Mouse (Mus musculus) limb, embryonic 13.5 days (tissue): ENCODE results near the gene Plpp2. TPM values are rescaled to one million over a fixed set of nuclear protein-coding genes. Genes with fewer than 3 reads are reported as not detected.

Experiments used
- ATAC-seq: fragments of 200-750 bp; cut with Nextera tagmentation; 2 replicates; pipeline ENCODE4 v1.8.0; 2017; ENCODE audit warnings: low read depth, moderate number of reproducible peaks, moderate TSS enrichment; ENCODE audit not compliant: low FRiP score
- H3K27ac ChIP-seq: fragments of 300-500 bp; sonication (generic); 2 replicates; pipeline ENCODE4 v1.5.1; 2015; ENCODE audit warnings: inconsistent platforms, mild to moderate bottlenecking, moderate library complexity
- H3K27me3 ChIP-seq: fragments of 300-500 bp; sonication (generic); 2 replicates; pipeline ENCODE4 v1.6.1; 2015; ENCODE audit warnings: mild to moderate bottlenecking, inconsistent platforms
- H3K36me3 ChIP-seq: fragments of 300-500 bp; sonication (generic); 2 replicates; pipeline ENCODE4 v1.6.1; 2015; ENCODE audit warnings: inconsistent platforms, mild to moderate bottlenecking, moderate library complexity
- H3K4me1 ChIP-seq: fragments of 300-500 bp; sonication (generic); 2 replicates; pipeline ENCODE4 v1.6.1; 2015; ENCODE audit warnings: inconsistent platforms
- H3K4me2 ChIP-seq: fragments of 300-500 bp; sonication (generic); replicated peaks from 2 replicates; pipeline ENCODE4 v1.6.1; 2015; ENCODE audit warnings: inconsistent platforms, mild to moderate bottlenecking, moderate library complexity
- H3K4me3 ChIP-seq: fragments of 300-500 bp; sonication (generic); 2 replicates; pipeline ENCODE4 v1.5.1; 2015; ENCODE audit warnings: moderate library complexity, mild to moderate bottlenecking, inconsistent platforms
- H3K9ac ChIP-seq: fragments of 300-500 bp; sonication (generic); 2 replicates; pipeline ENCODE4 v1.6.1; 2015; ENCODE audit warnings: mild to moderate bottlenecking, inconsistent platforms
- H3K9me3 ChIP-seq: fragments of 300-500 bp; sonication (generic); 2 replicates; pipeline ENCODE4 v1.6.1; 2016; ENCODE audit warnings: inconsistent platforms
- WGBS: fragments of 180-500 bp; shearing (Covaris S2); methylation state at CpG from one replicate; pipeline ENCODE4 v1.1.7; 2015; 5-methylcytosine and 5-hydroxymethylcytosine counted together
- polyA plus RNA-seq: library from polyadenylated mRNA; unstranded; fragments of >200 nt; fragmentation: Nextera tagmentation; extraction: Ambion mirVana; gene quantifications from 2 replicates; pipeline ENCODE4 v1.2.1, GENCODE M21; 2015

Plpp2 gene
- polyA plus RNA-seq, 1 experiment from 2014 or later, result 23.2 TPM

DNA sequence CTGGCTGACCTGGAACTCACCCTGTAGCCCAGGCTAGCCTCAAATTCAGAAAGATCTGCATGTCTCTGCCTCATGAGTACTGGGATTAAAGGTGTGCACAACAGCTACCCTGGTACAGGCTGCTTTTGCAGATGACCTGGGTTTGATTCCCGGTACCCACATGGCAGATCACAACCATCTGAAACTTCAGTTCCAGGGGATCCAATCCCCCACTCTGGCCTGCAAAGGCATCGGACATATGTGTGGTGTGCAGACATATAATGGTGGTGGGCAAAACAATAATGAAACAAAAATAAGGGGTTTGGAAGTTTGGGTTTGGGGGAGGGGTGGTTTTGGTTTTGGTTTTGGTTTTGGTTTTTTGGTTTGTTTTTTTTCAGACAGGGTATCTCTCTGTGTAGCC, 37.7 kb upstream of the Plpp2 start:
- WGBS, result 94% methylated on average over 2 of the region's 2 CpGs

DNA sequence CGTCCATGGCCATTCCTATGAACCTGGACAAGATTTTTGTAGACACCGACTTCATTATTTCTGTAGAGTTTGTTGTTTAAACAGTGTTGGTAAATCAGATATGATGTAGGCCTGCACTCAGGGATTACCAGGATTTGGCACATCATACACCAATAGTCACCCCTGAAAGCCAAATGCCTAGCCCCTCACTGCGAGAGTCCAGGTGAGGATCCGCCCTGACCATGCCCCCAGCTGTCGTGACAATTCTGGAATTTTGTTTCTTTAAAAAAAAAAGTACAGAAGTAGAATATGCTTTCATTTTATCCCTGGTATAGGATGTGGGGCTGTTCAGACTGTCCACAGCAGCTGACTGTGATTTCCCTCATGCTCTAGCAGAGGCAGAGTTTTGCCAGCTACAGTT, 36.3 kb upstream of the Plpp2 start:
- no peak overlapping the region for H3K27ac ChIP-seq
- H3K27me3 ChIP-seq, result no peaks in the 10 kb centered on the region
- no peak overlapping the region for H3K4me2 ChIP-seq
- H3K9me3 ChIP-seq, result peaks cover 2% of the 10 kb centered on the region; the same call in 1 of the 2 replicates
- WGBS, result 87% methylated on average over 5 of the region's 5 CpGs
- H3K36me3 ChIP-seq, result no peaks in the 10 kb centered on the region
- no peaks in the 10 kb centered on the region for H3K4me1 ChIP-seq
- H3K4me3 ChIP-seq, result no peak overlapping the region
- no peak for ATAC-seq
- no peak overlapping the region for H3K9ac ChIP-seq

More for the DNA sequence above, 37.7 kb upstream of the Plpp2 start:
- Histone ChIP-seq H3K27ac (no peak overlapping the region), H3K4me1 (no peaks in the 10 kb centered on the region), H3K9me3 (no peaks in the 10 kb centered on the region), H3K27me3 (no peaks in the 10 kb centered on the region), H3K36me3 (no peaks in the 10 kb centered on the region), H3K4me2 (no peak overlapping the region), H3K9ac (no peak overlapping the region), H3K4me3 (no peak overlapping the region)
- no peak for ATAC-seq

DNA sequence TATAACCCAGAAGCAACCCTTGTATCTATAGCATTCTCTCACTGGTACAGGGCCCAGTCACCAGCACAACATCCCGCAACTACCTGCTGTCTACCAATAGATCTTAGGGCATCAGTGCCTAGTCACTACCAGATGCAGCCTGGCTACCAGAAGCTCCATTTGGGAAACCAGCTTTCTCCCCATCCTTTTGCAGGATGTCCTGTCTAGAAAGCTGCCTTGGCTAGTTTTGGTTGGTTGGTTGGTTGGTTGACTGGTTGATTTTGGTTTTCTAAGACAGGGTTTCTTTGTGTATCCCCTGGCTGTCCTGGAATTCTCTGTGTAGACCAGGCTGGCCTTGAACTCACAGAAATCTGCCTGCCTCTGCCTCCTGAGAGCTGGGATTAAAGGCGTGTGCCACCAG, 26.1 kb upstream of the Plpp2 start:
- ATAC-seq, result no peak
- Histone ChIP-seq H3K27ac (no peak overlapping the region), H3K27me3 (no peaks in the 10 kb centered on the region), H3K4me3 (no peak overlapping the region), H3K9ac (no peak overlapping the region), H3K36me3 (no peaks in the 10 kb centered on the region), H3K4me2 (no peak overlapping the region), H3K9me3 (peaks cover 7% of the 10 kb centered on the region; the same call in 1 of the 2 replicates), H3K4me1 (0 out of 2 replicates have a peak, but pooled peaks cover 4% of the 10 kb centered on the region)
- WGBS, result 88% methylated on average over 2 of the region's 2 CpGs

DNA sequence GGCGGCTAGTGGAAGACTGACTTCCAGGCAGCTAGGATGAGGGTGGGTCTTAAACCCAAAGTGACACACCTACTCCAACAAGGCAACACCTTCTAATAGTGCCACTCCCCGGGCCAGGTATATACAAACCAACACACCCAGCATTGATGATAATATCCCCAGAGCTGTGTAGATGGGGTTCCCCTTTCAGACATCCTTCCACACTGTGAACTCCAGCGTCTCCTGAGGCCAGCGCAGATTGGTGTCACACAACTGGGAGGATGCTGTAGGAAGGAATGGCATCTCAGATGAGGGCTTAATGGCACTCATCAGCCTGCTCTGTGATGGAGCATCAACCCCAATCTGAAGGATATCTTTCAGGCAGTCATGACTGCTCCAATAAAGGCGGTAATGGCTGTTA, 23.9 kb upstream of the Plpp2 start:
- Histone ChIP-seq H3K27ac (no peak overlapping the region), H3K4me2 (no peak overlapping the region), H3K9me3 (no peaks in the 10 kb centered on the region; the same call in 1 of the 2 replicates), H3K27me3 (no peaks in the 10 kb centered on the region), H3K9ac (no peak overlapping the region), H3K36me3 (no peaks in the 10 kb centered on the region), H3K4me3 (no peak overlapping the region), H3K4me1 (peaks cover 21% of the 10 kb centered on the region)
- ATAC-seq, result no peak
- 91% methylated on average over 5 of the region's 5 CpGs for WGBS

DNA sequence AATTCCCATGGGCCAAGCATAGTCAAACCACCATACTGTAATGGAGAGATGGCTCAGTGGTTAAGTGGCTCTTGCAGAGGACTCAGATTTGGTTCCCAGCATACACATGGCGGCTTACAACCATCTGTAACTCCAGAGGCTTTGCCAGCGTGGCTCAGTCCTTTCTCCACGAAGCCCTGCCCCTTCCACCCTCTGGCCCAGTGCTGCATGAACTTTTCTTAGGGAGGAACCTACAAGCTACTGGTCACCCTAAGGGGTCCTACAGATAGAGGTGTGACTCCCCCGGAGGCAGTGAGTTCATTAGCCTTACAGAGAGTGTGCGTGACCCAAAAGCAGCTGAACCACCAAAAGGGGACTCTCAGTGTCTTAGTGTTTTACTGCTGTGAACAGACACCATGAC, 23.4 kb upstream of the Plpp2 start:
- ATAC-seq, result no peak
- Histone ChIP-seq H3K9ac (no peak overlapping the region), H3K4me3 (no peak overlapping the region), H3K27ac (no peak overlapping the region), H3K4me1 (peaks cover 25% of the 10 kb centered on the region), H3K9me3 (no peaks in the 10 kb centered on the region; the same call in 1 of the 2 replicates), H3K27me3 (no peaks in the 10 kb centered on the region), H3K4me2 (no peak overlapping the region), H3K36me3 (no peaks in the 10 kb centered on the region)
- WGBS, result 93% methylated on average over 5 of the region's 5 CpGs

DNA sequence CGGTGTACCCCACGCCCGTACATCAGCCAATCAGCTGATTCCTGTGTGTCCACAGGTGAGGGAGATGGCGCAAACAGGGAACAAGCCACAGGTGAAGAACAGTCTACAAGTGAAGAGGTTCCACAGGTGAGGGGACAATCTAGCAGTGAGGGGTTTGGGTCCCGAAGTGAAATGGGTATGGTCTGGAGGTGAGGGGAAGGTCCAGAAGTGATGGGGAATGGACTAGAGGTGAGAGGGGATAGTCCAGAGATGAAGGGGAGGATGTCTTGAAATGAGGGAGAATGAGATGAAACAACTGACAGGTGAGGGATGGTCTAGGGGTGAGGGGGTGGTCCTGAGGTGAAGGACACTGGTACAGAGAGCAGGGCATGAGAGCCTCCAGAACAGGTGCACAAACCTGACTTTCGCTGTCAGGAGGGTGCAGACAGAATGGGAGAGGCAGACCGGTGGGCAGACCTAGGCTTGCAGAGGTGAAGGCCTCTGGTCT, 21.7 kb upstream of the Plpp2 start:
- Histone ChIP-seq H3K4me2 (peak overlapping the region; percentile 90), H3K4me1 (peaks cover 25% of the 10 kb centered on the region), H3K9me3 (no peaks in the 10 kb centered on the region; the same call in 1 of the 2 replicates), H3K9ac (peak overlapping the region; percentile 96), H3K4me3 (peak overlapping the region; percentile 94), H3K36me3 (peaks cover 13% of the 10 kb centered on the region), H3K27ac (no peak overlapping the region), H3K27me3 (no peaks in the 10 kb centered on the region)
- ATAC-seq, result peak; percentile 10
- 28% methylated on average over 7 of the region's 7 CpGs for WGBS

DNA sequence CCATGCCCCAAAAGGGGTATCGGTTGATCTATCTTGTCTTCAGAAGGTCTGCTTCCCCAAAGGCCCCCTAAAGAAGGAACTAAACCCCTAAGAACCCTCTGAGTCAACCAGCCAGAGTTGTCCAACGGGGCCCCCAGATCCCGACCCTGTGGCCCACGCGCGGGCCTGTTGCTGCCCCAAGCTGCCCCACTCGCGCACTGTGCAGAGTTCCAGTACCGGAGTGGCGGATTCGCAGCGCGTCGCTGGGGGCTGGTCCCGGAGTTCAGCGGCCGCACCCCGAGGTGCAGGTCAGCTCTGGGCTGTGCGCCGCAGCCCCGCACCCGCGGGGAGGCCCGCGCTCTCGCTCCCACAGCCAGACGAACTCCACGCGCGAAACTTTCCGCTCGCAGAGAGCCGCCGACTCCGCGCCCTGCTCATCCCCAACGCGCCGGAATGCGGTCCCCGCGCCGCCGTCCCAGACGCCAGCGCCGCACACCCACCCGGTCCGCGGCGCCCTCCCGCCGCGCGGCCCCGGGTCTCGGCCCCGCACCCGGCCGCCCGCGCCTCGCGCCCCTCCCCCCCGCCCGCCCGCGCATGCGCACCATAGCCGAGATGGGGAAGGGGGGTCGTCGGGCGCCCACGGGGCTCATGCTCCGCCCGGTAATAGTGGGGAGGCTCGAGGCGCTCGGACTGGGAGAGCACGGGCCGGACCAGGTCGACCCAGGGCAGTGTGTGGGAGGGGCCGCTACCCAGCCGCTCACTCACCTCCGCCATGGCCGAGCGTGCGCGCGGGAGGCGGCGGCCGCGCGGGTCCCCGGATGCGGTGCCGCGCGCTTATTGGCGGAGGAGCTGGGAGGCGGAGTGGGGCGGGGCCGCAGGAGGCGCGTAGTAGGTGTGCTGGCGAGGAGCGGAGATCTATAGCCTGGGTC, 21.0 kb upstream of the Plpp2 start, which contains the start of gene Mier2:
TSS of gene Mier2 (minus strand) at position 870 of the 908 bp plus-strand sequence.
- peak within 1 kb of the TSS; percentile 96 for H3K9ac ChIP-seq
- H3K27me3 ChIP-seq, result no peaks in the 10 kb centered on the region
- peak within 1 kb of the TSS; percentile 94 for H3K4me3 ChIP-seq
- under 1% methylated on average over 92 of the region's 108 CpGs for WGBS
- peak within 1 kb of the TSS; percentile 90 for H3K4me2 ChIP-seq
- peak within 1 kb of the TSS; percentile 28; the same call in 1 of the 2 replicates for H3K27ac ChIP-seq
- peaks cover 19% of the 10 kb centered on the region for H3K36me3 ChIP-seq
- ATAC-seq, result peak; percentile 87
- H3K9me3 ChIP-seq, result no peaks in the 10 kb centered on the region
- peaks cover 25% of the 10 kb centered on the region for H3K4me1 ChIP-seq

DNA sequence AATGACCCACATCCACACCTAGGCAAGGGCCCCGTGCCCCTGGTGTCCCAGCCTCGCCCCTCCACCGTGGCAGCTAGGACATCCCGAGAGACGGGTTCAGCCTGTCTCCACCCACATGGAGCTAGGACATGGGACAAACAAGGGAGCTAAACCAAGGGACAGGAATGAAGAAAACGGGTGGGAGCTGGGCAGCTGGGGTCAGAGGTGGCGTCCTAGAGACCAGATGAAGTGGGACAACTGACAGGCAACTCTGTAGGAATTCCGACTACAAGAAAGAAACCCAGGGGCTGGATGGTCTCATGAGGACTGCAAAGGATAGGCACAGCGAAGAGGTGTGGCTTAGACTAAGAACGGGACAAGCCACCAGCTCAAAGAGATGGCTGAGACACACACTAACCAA, 20.1 kb upstream of the Plpp2 start:
- H3K4me1 ChIP-seq, result peaks cover 25% of the 10 kb centered on the region
- 40% methylated on average over 10 of the region's 10 CpGs for WGBS
- H3K36me3 ChIP-seq, result peaks cover 28% of the 10 kb centered on the region
- H3K4me2 ChIP-seq, result peak overlapping the region; percentile 90
- H3K9me3 ChIP-seq, result no peaks in the 10 kb centered on the region
- peak overlapping the region; percentile 96 for H3K9ac ChIP-seq
- no peaks in the 10 kb centered on the region for H3K27me3 ChIP-seq
- H3K27ac ChIP-seq, result no peak overlapping the region
- H3K4me3 ChIP-seq, result peak overlapping the region; percentile 94
- ATAC-seq, result no peak

DNA sequence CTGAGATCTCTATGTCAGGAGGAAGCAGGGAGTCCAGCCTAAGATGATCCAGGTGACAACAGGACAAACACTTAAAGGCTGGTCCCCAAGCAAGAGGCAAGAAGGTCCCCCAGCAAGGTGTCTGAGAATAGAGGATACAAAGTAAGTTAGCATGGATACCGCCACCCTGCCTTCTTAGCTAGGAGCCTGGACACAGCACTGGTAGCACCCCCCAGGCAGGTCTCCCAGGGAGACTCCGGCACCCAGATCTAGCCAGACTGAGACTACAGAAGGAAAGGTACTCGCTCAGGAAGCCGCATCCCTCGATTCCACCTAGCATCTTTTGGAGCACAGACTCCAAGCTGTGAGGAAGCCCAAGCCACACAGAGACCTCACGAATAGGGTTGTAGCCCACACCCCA, 19.6 kb upstream of the Plpp2 start:
- Histone ChIP-seq H3K9ac (0 out of 2 replicates have a peak overlapping the region, but pooled peaks have one; percentile 96), H3K9me3 (no peaks in the 10 kb centered on the region)
- WGBS, result 86% methylated on average over 6 of the region's 6 CpGs

DNA sequence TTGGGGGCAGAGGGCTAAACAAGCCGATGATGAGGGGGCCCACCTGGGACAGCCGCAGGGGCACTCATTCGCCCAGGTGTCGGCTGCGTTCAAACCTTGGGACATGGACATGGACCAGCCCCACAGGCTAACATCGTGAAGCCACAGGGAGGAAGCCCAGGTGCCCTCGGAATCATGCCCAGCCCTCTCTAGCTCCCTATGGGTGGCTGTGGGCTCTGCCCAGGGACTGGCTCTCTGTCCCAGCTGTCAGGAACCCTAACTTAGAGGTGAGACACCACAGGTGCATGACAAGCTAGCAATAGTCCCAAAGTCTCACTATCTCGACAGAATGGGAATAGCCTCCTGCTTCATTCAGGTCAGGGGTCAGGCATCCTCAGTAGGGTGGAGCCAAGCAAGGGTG, 18.9 kb upstream of the Plpp2 start:
- H3K9ac ChIP-seq, result no peak overlapping the region; the same call in 1 of the 2 replicates
- peaks cover 40% of the 10 kb centered on the region for H3K36me3 ChIP-seq
- ATAC-seq, result no peak
- no peaks in the 10 kb centered on the region for H3K27me3 ChIP-seq
- H3K4me1 ChIP-seq, result peaks cover 25% of the 10 kb centered on the region
- no peak overlapping the region for H3K4me3 ChIP-seq
- no peaks in the 10 kb centered on the region for H3K9me3 ChIP-seq
- WGBS, result 85% methylated on average over 8 of the region's 8 CpGs
- peak overlapping the region; percentile 90 for H3K4me2 ChIP-seq
- H3K27ac ChIP-seq, result no peak overlapping the region

More for the DNA sequence above, 19.6 kb upstream of the Plpp2 start:
- H3K4me3 ChIP-seq, result peak overlapping the region; percentile 94
- H3K4me1 ChIP-seq, result peaks cover 25% of the 10 kb centered on the region
- ATAC-seq, result no peak
- H3K27me3 ChIP-seq, result no peaks in the 10 kb centered on the region
- peaks cover 34% of the 10 kb centered on the region for H3K36me3 ChIP-seq
- H3K4me2 ChIP-seq, result peak overlapping the region; percentile 90
- no peak overlapping the region for H3K27ac ChIP-seq

DNA sequence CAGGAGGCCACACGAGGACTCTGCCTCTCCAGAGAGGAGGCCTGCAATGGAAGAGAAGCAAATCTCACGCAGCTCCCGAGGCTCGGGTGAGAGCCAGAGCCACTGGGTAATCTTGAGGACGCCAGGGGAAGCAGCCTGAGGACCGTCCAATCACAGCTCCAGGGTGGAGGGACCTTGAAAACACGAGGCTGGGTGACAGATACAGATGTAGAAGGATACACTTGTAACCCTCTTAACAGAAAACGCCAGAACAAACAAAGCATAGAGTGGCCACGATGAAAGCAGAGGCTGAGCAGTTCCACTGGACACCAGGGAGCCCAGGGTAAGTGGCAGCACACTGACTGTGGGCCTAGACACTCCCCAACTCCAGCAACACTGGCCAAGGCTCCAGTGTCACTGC, 16.8 kb upstream of the Plpp2 start:
- no peak overlapping the region for H3K27ac ChIP-seq
- H3K4me3 ChIP-seq, result no peak overlapping the region
- no peak overlapping the region; the same call in 1 of the 2 replicates for H3K9ac ChIP-seq
- ATAC-seq, result no peak
- 82% methylated on average over 9 of the region's 9 CpGs for WGBS
- no peaks in the 10 kb centered on the region for H3K27me3 ChIP-seq
- H3K4me2 ChIP-seq, result no peak overlapping the region
- peaks cover 24% of the 10 kb centered on the region for H3K4me1 ChIP-seq
- no peaks in the 10 kb centered on the region for H3K9me3 ChIP-seq
- H3K36me3 ChIP-seq, result peaks cover 62% of the 10 kb centered on the region

DNA sequence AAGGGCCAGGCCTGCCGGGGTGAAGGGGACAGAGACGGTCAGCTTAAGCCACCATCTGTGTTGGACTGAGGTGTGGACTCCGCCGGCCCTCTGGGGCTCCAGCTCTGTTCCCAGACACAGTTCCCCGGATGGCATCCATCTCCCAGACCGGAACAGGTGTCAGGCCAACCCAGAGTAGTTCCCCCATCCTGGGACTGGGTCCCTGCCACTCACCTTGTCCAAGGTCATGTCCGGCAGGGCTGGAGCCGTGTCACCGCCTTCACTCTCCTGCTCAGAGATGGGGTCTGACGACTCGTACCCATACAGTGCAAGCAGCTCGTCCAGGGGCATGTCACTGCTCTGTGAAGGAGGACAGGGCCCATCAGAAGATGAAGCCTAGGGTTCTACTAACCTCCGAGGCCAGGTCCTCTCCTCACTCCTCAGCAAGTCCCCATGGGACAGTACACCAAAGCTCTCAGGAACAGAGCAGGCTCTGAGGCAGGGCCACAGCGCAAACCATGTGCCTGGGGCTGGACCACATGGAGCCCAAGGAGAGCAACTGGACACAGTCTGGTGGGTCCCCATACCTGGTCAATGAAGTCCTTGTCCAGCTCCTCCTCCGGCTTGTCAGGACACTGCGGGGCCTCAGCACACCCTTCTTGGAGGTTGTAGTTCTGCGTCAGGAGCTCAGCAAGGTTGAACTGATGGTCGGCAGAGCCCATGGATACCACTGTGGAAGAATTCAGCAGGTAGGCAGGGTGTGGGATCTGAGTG, 15.6 kb upstream of the Plpp2 start:
- WGBS, result 92% methylated on average over 18 of the region's 18 CpGs
- Histone ChIP-seq H3K36me3 (peaks cover 74% of the 10 kb centered on the region), H3K9me3 (no peaks in the 10 kb centered on the region), H3K27me3 (no peaks in the 10 kb centered on the region), H3K27ac (no peak overlapping the region), H3K4me3 (no peak overlapping the region), H3K4me2 (no peak overlapping the region), H3K9ac (no peak overlapping the region), H3K4me1 (peaks cover 21% of the 10 kb centered on the region)
- no peak for ATAC-seq
